Mouse (Mus musculus): ENCODE measurements around the gene Plcb3.

- TF ChIP-seq EP300 (IDR thresholded peaks at IDR 0.05) = no peak
- peak; percentile 77 for TF ChIP-seq CTCF (IDR thresholded peaks at IDR 0.05)
These were observed 3.5 kb upstream of the Plcb3 start for GRCm38 (mm10) chr19:6979486-6980380.
